Mouse (Mus musculus): ENCODE measurements around the gene Smpd2. TPM values are rescaled to one million over a fixed set of nuclear protein-coding genes. Genes with fewer than 3 reads are reported as not detected.
"Not testable (repeated sequence)": the region's sequence is repeated elsewhere in the genome, so short reads cannot be mapped to it uniquely, and the experiment has no call there.

Smpd2 gene
- polyA plus RNA-seq, 1 experiment, result 141 TPM

GRCm38 (mm10) chr10:41518508-41518980 lies 28.4 kb upstream of the Smpd2 start:
- under 1% methylated on average over 23 of the region's 23 CpGs for WGBS
- H3K4me3 ChIP-seq (ENCODE audit: control insufficient read depth, insufficient read depth, low read length), result peak overlapping the region; percentile 85
- TF ChIP-seq POLR2A (IDR thresholded peaks at IDR 0.05; ENCODE audit: control insufficient read depth, extremely low read depth, insufficient read depth, low read length, poor library complexity) (no peak), CTCF (IDR thresholded peaks at IDR 0.05; ENCODE audit: borderline replicate concordance, control insufficient read depth, extremely low read depth, insufficient read depth, low read length, poor library complexity) (no peak)
- no peaks in the 10 kb centered on the region for H3K27me3 ChIP-seq (ENCODE audit: control insufficient read depth, insufficient read depth, low read length)
- peak; percentile 87 for DNase-seq
- no peaks in the 10 kb centered on the region; the same call in 1 of the 2 replicates for H3K4me1 ChIP-seq (replicated peaks; ENCODE audit: control insufficient read depth, insufficient read depth, low read length)
- H3K36me3 ChIP-seq (ENCODE audit: control insufficient read depth, insufficient read depth, low read length), result peaks cover 8% of the 10 kb centered on the region; the same call in 1 of the 2 replicates
- H3K27ac ChIP-seq (ENCODE audit: control insufficient read depth, insufficient read depth, low read length), result peak overlapping the region; percentile 92

GRCm38 (mm10) chr10:41514921-41515320 lies 24.8 kb upstream of the Smpd2 start:
- TF ChIP-seq POLR2A (IDR thresholded peaks at IDR 0.05; ENCODE audit: control insufficient read depth, extremely low read depth, insufficient read depth, low read length, poor library complexity) (no peak), CTCF (IDR thresholded peaks at IDR 0.05; ENCODE audit: borderline replicate concordance, control insufficient read depth, extremely low read depth, insufficient read depth, low read length, poor library complexity) (no peak)
- H3K4me1 ChIP-seq (replicated peaks; ENCODE audit: control insufficient read depth, insufficient read depth, low read length), result no peaks in the 10 kb centered on the region
- no peak overlapping the region for H3K27ac ChIP-seq (ENCODE audit: control insufficient read depth, insufficient read depth, low read length)
- no peak overlapping the region for H3K4me3 ChIP-seq (ENCODE audit: control insufficient read depth, insufficient read depth, low read length)
- no peaks in the 10 kb centered on the region for H3K27me3 ChIP-seq (ENCODE audit: control insufficient read depth, insufficient read depth, low read length)
- no peak for DNase-seq
- H3K36me3 ChIP-seq (ENCODE audit: control insufficient read depth, insufficient read depth, low read length), result no peaks in the 10 kb centered on the region

GRCm38 (mm10) chr10:41514301-41514700 lies 24.1 kb upstream of the Smpd2 start:
- 91% methylated on average over 4 of the region's 4 CpGs for WGBS
- H3K4me1 ChIP-seq (replicated peaks; ENCODE audit: control insufficient read depth, insufficient read depth, low read length), result no peaks in the 10 kb centered on the region
- no peaks in the 10 kb centered on the region for H3K27me3 ChIP-seq (ENCODE audit: control insufficient read depth, insufficient read depth, low read length)
- H3K36me3 ChIP-seq (ENCODE audit: control insufficient read depth, insufficient read depth, low read length), result no peaks in the 10 kb centered on the region
- TF ChIP-seq CTCF (IDR thresholded peaks at IDR 0.05; ENCODE audit: borderline replicate concordance, control insufficient read depth, extremely low read depth, insufficient read depth, low read length, poor library complexity), result no peak
- no peak for TF ChIP-seq POLR2A (IDR thresholded peaks at IDR 0.05; ENCODE audit: control insufficient read depth, extremely low read depth, insufficient read depth, low read length, poor library complexity)
- no peak for DNase-seq
- H3K4me3 ChIP-seq (ENCODE audit: control insufficient read depth, insufficient read depth, low read length), result no peak overlapping the region
- H3K27ac ChIP-seq (ENCODE audit: control insufficient read depth, insufficient read depth, low read length), result no peak overlapping the region

GRCm38 (mm10) chr10:41509160-41509559 lies 19.0 kb upstream of the Smpd2 start:
- TF ChIP-seq CTCF (IDR thresholded peaks at IDR 0.05; ENCODE audit: borderline replicate concordance, control insufficient read depth, extremely low read depth, insufficient read depth, low read length, poor library complexity) (no peak), POLR2A (IDR thresholded peaks at IDR 0.05; ENCODE audit: control insufficient read depth, extremely low read depth, insufficient read depth, low read length, poor library complexity) (no peak)
- Histone ChIP-seq H3K4me1 (replicated peaks; ENCODE audit: control insufficient read depth, insufficient read depth, low read length) (no peaks in the 10 kb centered on the region), H3K36me3 (ENCODE audit: control insufficient read depth, insufficient read depth, low read length) (no peaks in the 10 kb centered on the region), H3K27me3 (ENCODE audit: control insufficient read depth, insufficient read depth, low read length) (no peaks in the 10 kb centered on the region), H3K4me3 (ENCODE audit: control insufficient read depth, insufficient read depth, low read length) (no peak overlapping the region), H3K27ac (ENCODE audit: control insufficient read depth, insufficient read depth, low read length) (no peak overlapping the region)
- 61% methylated on average over 2 of the region's 2 CpGs for WGBS
- peak; percentile 56 for DNase-seq

- H3K4me1 ChIP-seq (replicated peaks; ENCODE audit: control insufficient read depth, insufficient read depth, low read length); H3K27me3 ChIP-seq (ENCODE audit: control insufficient read depth, insufficient read depth, low read length); H3K4me3 ChIP-seq (ENCODE audit: control insufficient read depth, insufficient read depth, low read length); H3K36me3 ChIP-seq (ENCODE audit: control insufficient read depth, insufficient read depth, low read length); H3K27ac ChIP-seq (ENCODE audit: control insufficient read depth, insufficient read depth, low read length): not testable (repeated sequence)
- WGBS, result 4% methylated on average over 3 of the region's 3 CpGs
- peak; percentile 64 for DNase-seq
These were observed 15.3 kb upstream of the Smpd2 start for GRCm38 (mm10) chr10:41505446-41505845.

GRCm38 (mm10) chr10:41504996-41505395 lies 14.8 kb upstream of the Smpd2 start:
- no peak for TF ChIP-seq POLR2A (IDR thresholded peaks at IDR 0.05; ENCODE audit: control insufficient read depth, extremely low read depth, insufficient read depth, low read length, poor library complexity)
- TF ChIP-seq CTCF (IDR thresholded peaks at IDR 0.05; ENCODE audit: borderline replicate concordance, control insufficient read depth, extremely low read depth, insufficient read depth, low read length, poor library complexity), result no peak
- Histone ChIP-seq H3K4me3 (ENCODE audit: control insufficient read depth, insufficient read depth, low read length) (no peak overlapping the region), H3K36me3 (ENCODE audit: control insufficient read depth, insufficient read depth, low read length) (no peaks in the 10 kb centered on the region), H3K4me1 (replicated peaks; ENCODE audit: control insufficient read depth, insufficient read depth, low read length) (no peaks in the 10 kb centered on the region), H3K27me3 (ENCODE audit: control insufficient read depth, insufficient read depth, low read length) (no peaks in the 10 kb centered on the region), H3K27ac (ENCODE audit: control insufficient read depth, insufficient read depth, low read length) (no peak overlapping the region)
- DNase-seq, result no peak
- WGBS, result 93% methylated on average over 1 of the region's 1 CpGs

- H3K27ac ChIP-seq (ENCODE audit: control insufficient read depth, insufficient read depth, low read length), result no peak overlapping the region
- 86% methylated on average over 4 of the region's 4 CpGs for WGBS
- no peak for DNase-seq
These were observed 10.8 kb upstream of the Smpd2 start for GRCm38 (mm10) chr10:41500941-41501340.

More at GRCm38 (mm10) chr10:41500941-41501340, 10.8 kb upstream of the Smpd2 start:
- no peak overlapping the region for H3K4me3 ChIP-seq (ENCODE audit: control insufficient read depth, insufficient read depth, low read length)
- TF ChIP-seq CTCF (IDR thresholded peaks at IDR 0.05; ENCODE audit: borderline replicate concordance, control insufficient read depth, extremely low read depth, insufficient read depth, low read length, poor library complexity) (no peak), POLR2A (IDR thresholded peaks at IDR 0.05; ENCODE audit: control insufficient read depth, extremely low read depth, insufficient read depth, low read length, poor library complexity) (no peak)
- no peaks in the 10 kb centered on the region for H3K27me3 ChIP-seq (ENCODE audit: control insufficient read depth, insufficient read depth, low read length)
- no peaks in the 10 kb centered on the region for H3K4me1 ChIP-seq (replicated peaks; ENCODE audit: control insufficient read depth, insufficient read depth, low read length)
- H3K36me3 ChIP-seq (ENCODE audit: control insufficient read depth, insufficient read depth, low read length), result no peaks in the 10 kb centered on the region

All from thymus, adult 2 months (tissue).